Mouse (Mus musculus) hindbrain, embryonic 13.5 days (tissue): ENCODE results near the gene Dcst1. TPM values are rescaled to one million over a fixed set of nuclear protein-coding genes. Genes with fewer than 3 reads are reported as not detected.
A peak's percentile ranks its signal among the peaks of the same experiment; 100 is the strongest.

Experiments
- ATAC-seq: fragments of 200-750 bp; cut with Nextera tagmentation; 2 replicates; pipeline ENCODE4 v1.8.0; 2017; ENCODE audit warnings: moderate TSS enrichment; ENCODE audit not compliant: low FRiP score
- H3K27ac ChIP-seq: fragments of 300-500 bp; sonication (generic); 2 replicates; pipeline ENCODE4 v1.5.1; 2015; ENCODE audit warnings: inconsistent platforms, mild to moderate bottlenecking, moderate library complexity
- H3K27me3 ChIP-seq: fragments of 300-500 bp; sonication (generic); 2 replicates; pipeline ENCODE4 v1.6.1; 2015; ENCODE audit warnings: mild to moderate bottlenecking, inconsistent platforms
- H3K36me3 ChIP-seq: fragments of 300-500 bp; sonication (generic); 2 replicates; pipeline ENCODE4 v1.6.1; 2015; ENCODE audit warnings: mild to moderate bottlenecking, inconsistent platforms
- H3K4me1 ChIP-seq: fragments of 300-500 bp; sonication (generic); replicated peaks from 2 replicates; pipeline ENCODE4 v1.6.1; 2015; ENCODE audit warnings: inconsistent platforms
- H3K4me2 ChIP-seq: fragments of 300-500 bp; sonication (generic); 2 replicates; pipeline ENCODE4 v1.6.1; 2015; ENCODE audit warnings: inconsistent platforms, mild to moderate bottlenecking, moderate library complexity
- H3K4me3 ChIP-seq: fragments of 300-500 bp; sonication (generic); 2 replicates; pipeline ENCODE4 v1.5.1; 2015; ENCODE audit warnings: mild to moderate bottlenecking, inconsistent platforms
- H3K9ac ChIP-seq: fragments of 300-500 bp; sonication (generic); 2 replicates; pipeline ENCODE4 v1.6.1; 2015; ENCODE audit warnings: mild to moderate bottlenecking, inconsistent platforms
- H3K9me3 ChIP-seq: fragments of 300-500 bp; sonication (generic); 2 replicates; pipeline ENCODE4 v1.6.1; 2016; ENCODE audit warnings: inconsistent platforms
- WGBS: fragments of 180-500 bp; shearing (Covaris S2); methylation state at CpG from one replicate; pipeline ENCODE4 v1.1.7; 2015; 5-methylcytosine and 5-hydroxymethylcytosine counted together
- polyA plus RNA-seq: library from polyadenylated mRNA; unstranded; fragments of >200 nt; fragmentation: Nextera tagmentation; extraction: Ambion mirVana; gene quantifications from 2 replicates; pipeline ENCODE4 v1.2.1, GENCODE M21; 2015

Dcst1 gene
- polyA plus RNA-seq: 1.1 and 1.3 TPM in 2 replicates

GRCm38 (mm10) chr3:89365153-89365485 lies at the start of gene Dcst1:
TSS of gene Dcst1 (minus strand) at chr3:89365253.
- ATAC-seq: no peak
- Histone ChIP-seq H3K36me3 (no peaks in the 10 kb centered on the region), H3K4me3 (no peak within 1 kb of the TSS), H3K9me3 (no peaks in the 10 kb centered on the region), H3K27ac (no peak within 1 kb of the TSS), H3K4me1 (no peaks in the 10 kb centered on the region), H3K4me2 (no peak within 1 kb of the TSS), H3K27me3 (peaks cover 7% of the 10 kb centered on the region; the same call in 1 of the 2 replicates), H3K9ac (no peak within 1 kb of the TSS)
- 86% methylated on average over 11 of the region's 11 CpGs for WGBS

- peak within 1 kb of the TSS; percentile 47 for H3K4me3 ChIP-seq
- H3K27ac ChIP-seq: peak within 1 kb of the TSS; percentile 78
- H3K36me3 ChIP-seq: peaks cover 46% of the 10 kb centered on the region
- peak within 1 kb of the TSS; percentile 69 for H3K4me2 ChIP-seq
- 8% methylated on average over 28 of the region's 28 CpGs for WGBS
- no peaks in the 10 kb centered on the region for H3K9me3 ChIP-seq
- peaks cover 34% of the 10 kb centered on the region for H3K4me1 ChIP-seq
- H3K9ac ChIP-seq: peak within 1 kb of the TSS; percentile 72
- no peaks in the 10 kb centered on the region for H3K27me3 ChIP-seq
- ATAC-seq: peak; percentile 100
These were observed 46.7 kb upstream of the Dcst1 start, which contains the start of gene Flad1 for GRCm38 (mm10) chr3:89411490-89412393. TSS of gene Flad1 (minus strand) at chr3:89411870.

GRCm38 (mm10) chr3:89410864-89411263 lies 45.8 kb upstream of the Dcst1 start:
- Histone ChIP-seq H3K9ac (peak overlapping the region; percentile 72), H3K9me3 (no peaks in the 10 kb centered on the region), H3K36me3 (peaks cover 48% of the 10 kb centered on the region), H3K27ac (peak overlapping the region; percentile 78), H3K4me1 (peaks cover 34% of the 10 kb centered on the region), H3K4me3 (peak overlapping the region; percentile 47), H3K27me3 (no peaks in the 10 kb centered on the region), H3K4me2 (peak overlapping the region; percentile 69)
- WGBS: 82% methylated on average over 10 of the region's 10 CpGs
- no peak for ATAC-seq

GRCm38 (mm10) chr3:89409701-89410100 lies 44.6 kb upstream of the Dcst1 start:
- Histone ChIP-seq H3K4me2 (no peak overlapping the region), H3K9ac (no peak overlapping the region), H3K36me3 (peaks cover 49% of the 10 kb centered on the region), H3K27me3 (no peaks in the 10 kb centered on the region), H3K9me3 (no peaks in the 10 kb centered on the region), H3K27ac (no peak overlapping the region), H3K4me3 (no peak overlapping the region), H3K4me1 (peaks cover 34% of the 10 kb centered on the region)
- WGBS: 95% methylated on average over 3 of the region's 3 CpGs
- ATAC-seq: no peak

GRCm38 (mm10) chr3:89408448-89408847 lies 43.4 kb upstream of the Dcst1 start:
- Histone ChIP-seq H3K27me3 (no peaks in the 10 kb centered on the region), H3K9me3 (no peaks in the 10 kb centered on the region)
- 68% methylated on average over 16 of the region's 16 CpGs for WGBS

GRCm38 (mm10) chr3:89406887-89407286 lies 41.8 kb upstream of the Dcst1 start:
- 94% methylated on average over 6 of the region's 6 CpGs for WGBS
- Histone ChIP-seq H3K36me3 (peaks cover 68% of the 10 kb centered on the region), H3K27me3 (no peaks in the 10 kb centered on the region), H3K9me3 (no peaks in the 10 kb centered on the region), H3K4me3 (no peak overlapping the region), H3K27ac (no peak overlapping the region), H3K9ac (no peak overlapping the region), H3K4me1 (peaks cover 28% of the 10 kb centered on the region), H3K4me2 (no peak overlapping the region)
- no peak for ATAC-seq

More at GRCm38 (mm10) chr3:89408448-89408847, 43.4 kb upstream of the Dcst1 start:
- Histone ChIP-seq H3K4me2 (no peak overlapping the region), H3K4me1 (peaks cover 34% of the 10 kb centered on the region), H3K27ac (no peak overlapping the region), H3K9ac (no peak overlapping the region), H3K36me3 (peaks cover 52% of the 10 kb centered on the region), H3K4me3 (no peak overlapping the region)
- ATAC-seq: no peak

GRCm38 (mm10) chr3:89402693-89403092 lies 37.6 kb upstream of the Dcst1 start, which contains the start of gene Lenep:
TSS of gene Lenep (minus strand) at chr3:89402793.
- Histone ChIP-seq H3K9me3 (no peaks in the 10 kb centered on the region), H3K9ac (no peak within 1 kb of the TSS), H3K27ac (no peak within 1 kb of the TSS), H3K4me3 (no peak within 1 kb of the TSS), H3K4me1 (peaks cover 7% of the 10 kb centered on the region; the same call in 1 of the 2 replicates), H3K36me3 (peaks cover 62% of the 10 kb centered on the region), H3K27me3 (no peaks in the 10 kb centered on the region), H3K4me2 (no peak within 1 kb of the TSS)
- ATAC-seq: no peak
- 67% methylated on average over 5 of the region's 5 CpGs for WGBS

- peaks cover 5% of the 10 kb centered on the region; the same call in 1 of the 2 replicates for H3K4me1 ChIP-seq
- ATAC-seq: no peak
- no peak overlapping the region for H3K27ac ChIP-seq
- H3K36me3 ChIP-seq: peaks cover 51% of the 10 kb centered on the region
- 92% methylated on average over 7 of the region's 7 CpGs for WGBS
- H3K9ac ChIP-seq: no peak overlapping the region
- peaks cover 6% of the 10 kb centered on the region for H3K27me3 ChIP-seq
- no peak overlapping the region for H3K4me2 ChIP-seq
- H3K9me3 ChIP-seq: no peaks in the 10 kb centered on the region
- H3K4me3 ChIP-seq: no peak overlapping the region
These were observed 36.3 kb upstream of the Dcst1 start for GRCm38 (mm10) chr3:89401329-89401728.

GRCm38 (mm10) chr3:89396654-89397005 lies 31.6 kb upstream of the Dcst1 start:
- H3K4me3 ChIP-seq: peak overlapping the region; percentile 52
- WGBS: under 1% methylated on average over 4 of the region's 4 CpGs
- ATAC-seq: no peak
- peaks cover 5% of the 10 kb centered on the region; the same call in 1 of the 2 replicates for H3K36me3 ChIP-seq
- H3K9me3 ChIP-seq: no peaks in the 10 kb centered on the region
- peak overlapping the region; percentile 99 for H3K4me2 ChIP-seq
- peak overlapping the region; percentile 46; the same call in 1 of the 2 replicates for H3K9ac ChIP-seq
- H3K27me3 ChIP-seq: peaks cover 47% of the 10 kb centered on the region
- no peak overlapping the region for H3K27ac ChIP-seq
- H3K4me1 ChIP-seq: peaks cover 52% of the 10 kb centered on the region

- Histone ChIP-seq H3K4me1 (peaks cover 58% of the 10 kb centered on the region), H3K36me3 (no peaks in the 10 kb centered on the region; the same call in 1 of the 2 replicates), H3K4me2 (peak overlapping the region; percentile 99), H3K27ac (no peak overlapping the region), H3K4me3 (peak overlapping the region; percentile 52), H3K9me3 (no peaks in the 10 kb centered on the region), H3K27me3 (peaks cover 47% of the 10 kb centered on the region), H3K9ac (peak overlapping the region; percentile 46)
- WGBS: under 1% methylated on average over 42 of the region's 44 CpGs
- no peak for ATAC-seq
These were observed 31.0 kb upstream of the Dcst1 start for GRCm38 (mm10) chr3:89395806-89396653.

- Histone ChIP-seq H3K9ac (peak overlapping the region; percentile 51; the same call in 1 of the 2 replicates), H3K9me3 (no peaks in the 10 kb centered on the region), H3K4me1 (peaks cover 65% of the 10 kb centered on the region), H3K36me3 (no peaks in the 10 kb centered on the region; the same call in 1 of the 2 replicates), H3K27ac (0 out of 2 replicates have a peak overlapping the region, but pooled peaks have one; percentile 58), H3K4me2 (peak overlapping the region; percentile 99), H3K4me3 (peak overlapping the region; percentile 52), H3K27me3 (peaks cover 50% of the 10 kb centered on the region)
- ATAC-seq: no peak
- 3% methylated on average over 10 of the region's 10 CpGs for WGBS
These were observed 30.4 kb upstream of the Dcst1 start for GRCm38 (mm10) chr3:89395419-89395805.

GRCm38 (mm10) chr3:89394894-89395256 lies 29.8 kb upstream of the Dcst1 start:
- Histone ChIP-seq H3K9ac (peak overlapping the region; percentile 51; the same call in 1 of the 2 replicates), H3K4me3 (peak overlapping the region; percentile 52), H3K4me2 (peak overlapping the region; percentile 99), H3K27ac (0 out of 2 replicates have a peak overlapping the region, but pooled peaks have one; percentile 58), H3K27me3 (peaks cover 50% of the 10 kb centered on the region), H3K9me3 (no peaks in the 10 kb centered on the region), H3K36me3 (no peaks in the 10 kb centered on the region; the same call in 1 of the 2 replicates), H3K4me1 (peaks cover 70% of the 10 kb centered on the region)
- whole genome bisulfite sequencing: under 1% methylated on average over 11 of the region's 12 CpGs
- ATAC-seq: no peak
